Mouse (Mus musculus) heart, adult 8-10 months (tissue): ENCODE measurements around the gene Olfr1462. TPM values are rescaled to one million over a fixed set of nuclear protein-coding genes. Genes with fewer than 3 reads are reported as not detected.

ENCODE experiments used
- DNase-seq: peaks from one replicate; pipeline ENCODE4 v3.0.0; 2022; ENCODE audit warnings: low spot score
- total RNA-seq, 4 experiments: library from RNA; stranded (reverse); gene quantifications; 2 replicates each; pipeline ENCODE4 v1.2.4; 2022

Olfr1462 gene
- total RNA-seq = not detected

- no peak for DNase-seq
Measured at GRCm38 (mm10) chr19:13185434-13185833, at the start of gene Olfr1462. Gene Olfr1462, plus strand, starts transcription at chr19:13185734.

GRCm38 (mm10) chr19:13149449-13149848 is 36.1 kb upstream of the Olfr1462 start, which contains the start of gene Olfr1459:
Gene Olfr1459, minus strand, starts transcription at chr19:13149549.
- no peak for DNase-seq

- no peak for DNase-seq
Measured at GRCm38 (mm10) chr19:13162700-13163099, 22.8 kb upstream of the Olfr1462 start, which contains the start of gene Olfr1461. Gene Olfr1461, plus strand, starts transcription at chr19:13163000.

- no peak for DNase-seq
Measured at GRCm38 (mm10) chr19:13221666-13222065, 36.1 kb downstream of the Olfr1462 start.

- DNase-seq = no peak
Measured at GRCm38 (mm10) chr19:13231028-13231427, 45.5 kb downstream of the Olfr1462 start, which contains the start of gene Olfr1463. Gene Olfr1463, plus strand, starts transcription at chr19:13231328.

Other genes with a start within 250 kb of the Olfr1462 start
- gene Olfr1450, start 235.5 kb upstream of the Olfr1462 start, total RNA-seq = not detected
- gene Olfr1451, start 190.7 kb upstream of the Olfr1462 start, total RNA-seq = not detected
- gene Olfr1453, start 157.4 kb upstream of the Olfr1462 start, total RNA-seq = not detected
- not detected for gene Olfr1454, start 125.1 kb upstream of the Olfr1462 start, total RNA-seq
- gene Olfr1457, start 87.8 kb upstream of the Olfr1462 start, total RNA-seq = not detected
- not detected for gene Olfr1458, start 79.0 kb upstream of the Olfr1462 start, total RNA-seq
- under 1 TPM in 2 of 4 experiments, not detected in 2; 0.05 to 0.09 TPM for gene Olfr1459, start 36.2 kb upstream of the Olfr1462 start, total RNA-seq
- not detected for gene Olfr1461, start 22.7 kb upstream of the Olfr1462 start, total RNA-seq
- not detected for gene Olfr1463, start 45.6 kb downstream of the Olfr1462 start, total RNA-seq
- not detected for gene Olfr1465, start 129.8 kb downstream of the Olfr1462 start, total RNA-seq
- not detected for gene Olfr1466, start 153.1 kb downstream of the Olfr1462 start, total RNA-seq
- not detected for gene Olfr1467, start 176.5 kb downstream of the Olfr1462 start, total RNA-seq
- gene Olfr1469, start 222.1 kb downstream of the Olfr1462 start, total RNA-seq = not detected